Mouse (Mus musculus) ES-Bruce4 (cell line): Measurements from ENCODE around the gene Apc2.

Experiments
- CTCF ChIP-seq: IDR thresholded peaks from one replicate; pipeline ENCODE4 v1.8.1; 2011; ENCODE audit warnings: low read depth, low read length
- EP300 ChIP-seq: IDR thresholded peaks from 2 replicates; pipeline ENCODE4 v1.6.1; 2011; ENCODE audit warnings: low read depth, low read length; ENCODE audit not compliant: insufficient read depth
- POLR2A ChIP-seq: IDR thresholded peaks from one replicate; pipeline ENCODE4 v1.8.1; 2011; ENCODE audit warnings: low read length; ENCODE audit not compliant: insufficient read depth

DNA sequence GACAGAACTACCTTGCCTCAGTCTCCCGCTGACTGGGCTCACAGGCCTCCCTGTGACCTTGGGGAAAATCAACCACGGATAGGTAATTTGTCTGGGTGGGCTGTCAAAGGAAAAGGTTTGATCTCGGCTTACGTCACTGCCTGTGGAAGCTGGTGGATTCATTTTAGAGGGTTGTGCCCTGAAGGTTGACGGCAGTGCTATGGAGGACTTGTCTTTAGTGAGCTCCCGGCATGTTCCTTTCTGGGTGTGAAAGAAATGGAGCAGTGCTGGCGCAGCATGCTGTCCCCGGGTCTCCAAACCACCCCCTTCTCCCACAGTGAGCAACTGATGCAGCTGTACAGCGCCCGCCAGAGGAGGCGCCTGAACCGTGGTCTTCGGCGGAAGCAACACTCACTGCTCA lies 2.5 kb upstream of the Apc2 start:
- TF ChIP-seq CTCF (no peak), EP300 (no peak), POLR2A (no peak)
